Mouse (Mus musculus) thymus, postnatal 36 days (tissue): Measurements from ENCODE around the gene Tbc1d10c.

Experiments used
- DNase-seq, 2 experiments: peaks; one replicate each; pipeline ENCODE4 v3.0.0; 2022; ENCODE audit warnings: mixed read lengths in 2 of 2

The Tbc1d10c gene

GRCm38 (mm10) chr19:4190831-4191334 is at the start of gene Tbc1d10c:
Gene Tbc1d10c (minus strand): TSS chr19:4191284.
- DNase-seq = peak; percentile 88 to 96

- DNase-seq = no peak
These were observed 49.2 kb upstream of the Tbc1d10c start for GRCm38 (mm10) chr19:4240247-4240668.

GRCm38 (mm10) chr19:4234548-4234947 is 43.5 kb upstream of the Tbc1d10c start:
- DNase-seq = no peak

- peak in 1 of 2 experiments; percentile 13 for DNase-seq
These were observed 41.6 kb upstream of the Tbc1d10c start for GRCm38 (mm10) chr19:4232651-4233050.

GRCm38 (mm10) chr19:4232186-4232572 is 41.1 kb upstream of the Tbc1d10c start:
- DNase-seq = no peak

GRCm38 (mm10) chr19:4231253-4232185 is 40.4 kb upstream of the Tbc1d10c start, which contains the start of gene Pold4:
Gene Pold4 (plus strand): TSS chr19:4231899.
- peak; percentile 96 for DNase-seq

- no peak for DNase-seq
These were observed 39.3 kb upstream of the Tbc1d10c start for GRCm38 (mm10) chr19:4230415-4230814.

- DNase-seq = no peak
These were observed 38.5 kb upstream of the Tbc1d10c start for GRCm38 (mm10) chr19:4229451-4230076.

GRCm38 (mm10) chr19:4228891-4229290 is 37.8 kb upstream of the Tbc1d10c start:
- no peak for DNase-seq

GRCm38 (mm10) chr19:4227894-4228678 is 37.0 kb upstream of the Tbc1d10c start:
- peak; percentile 61 to 68 for DNase-seq

GRCm38 (mm10) chr19:4227446-4227845 is 36.4 kb upstream of the Tbc1d10c start:
- no peak for DNase-seq

- no peak for DNase-seq
These were observed 35.7 kb upstream of the Tbc1d10c start for GRCm38 (mm10) chr19:4226779-4227178.

- DNase-seq = no peak
These were observed 31.1 kb upstream of the Tbc1d10c start for GRCm38 (mm10) chr19:4222165-4222564.

GRCm38 (mm10) chr19:4220957-4221743 is 30.1 kb upstream of the Tbc1d10c start:
- DNase-seq = no peak

- DNase-seq = no peak
These were observed 29.3 kb upstream of the Tbc1d10c start for GRCm38 (mm10) chr19:4220416-4220815.

- no peak for DNase-seq
These were observed 28.9 kb upstream of the Tbc1d10c start for GRCm38 (mm10) chr19:4219943-4220342.

- DNase-seq = no peak
These were observed 27.7 kb upstream of the Tbc1d10c start for GRCm38 (mm10) chr19:4218784-4219183.

- no peak for DNase-seq
These were observed 27.2 kb upstream of the Tbc1d10c start for GRCm38 (mm10) chr19:4218293-4218692.

GRCm38 (mm10) chr19:4217855-4218254 is 26.8 kb upstream of the Tbc1d10c start:
- DNase-seq = no peak

GRCm38 (mm10) chr19:4217140-4217539 is 26.1 kb upstream of the Tbc1d10c start:
- no peak for DNase-seq

GRCm38 (mm10) chr19:4216041-4216685 is 25.1 kb upstream of the Tbc1d10c start:
- DNase-seq = no peak
